In the genomic region with DNA sequence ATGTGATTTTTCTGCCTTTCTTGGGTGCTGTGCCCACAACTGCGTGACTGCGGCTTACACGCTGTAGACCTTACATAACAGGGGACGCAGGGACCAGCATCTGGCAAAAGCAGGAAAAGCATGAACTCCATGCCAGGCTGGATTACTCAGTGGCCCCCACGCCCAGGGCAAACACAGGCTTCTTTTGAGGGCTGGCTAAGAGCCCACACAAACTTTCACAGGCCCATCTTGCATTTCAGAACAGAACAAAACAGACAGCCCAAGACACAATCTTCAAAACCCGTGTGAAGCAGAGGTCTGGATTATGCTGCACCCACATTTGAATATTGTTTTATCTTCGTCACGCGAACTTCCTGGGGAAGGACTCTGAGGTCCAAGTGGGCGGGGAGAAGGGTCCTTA, we compare ENCODE assay signal across 18 mouse cellular contexts. TPM values are rescaled to one million over a fixed set of nuclear protein-coding genes. Genes with fewer than 3 reads are reported as not detected.
DNase-seq lines count a peak whose midpoint lies in the region; ATAC-seq lines count a peak whose summit lies in the region.
"Had no signal": no experiment of that assay in that cellular context is flagged by ENCODE, and none has a peak within 500 bp of the region (broad histone marks: within the 10 kb centered on the region; RNA-seq: fewer than 3 reads in every experiment).

No protein-coding gene starts in this region.

- no peak for ATAC-seq in embryonic facial prominence, embryonic 14.5 days (ENCODE audit: low read depth)
- no peak for ATAC-seq in hindbrain, embryonic 13.5 days (ENCODE audit: low FRiP score)
- ATAC-seq: CD4-positive, CD25-positive, alpha-beta regulatory T cell, adult 4 months; inflammation-experienced regulatory T-cells, adult 6 months; midbrain, embryonic 16.5 days; Patski had no signal

- no peak overlapping the region for H3K4me2 ChIP-seq in embryonic facial prominence, embryonic 14.5 days (ENCODE audit: low read depth, low read length)
- no peak overlapping the region for H3K4me2 ChIP-seq in hindbrain, embryonic 13.5 days
- H3K4me2 ChIP-seq: neural tube, embryonic 13.5 days had no signal

- WGBS in embryonic facial prominence, embryonic 14.5 days: 74% methylated on average over 10 of the region's 10 CpGs
- WGBS in limb, embryonic 10.5 days: 87% methylated on average over 10 of the region's 10 CpGs
- WGBS in hindbrain, embryonic 13.5 days: 84% methylated on average over 10 of the region's 10 CpGs

- DNase-seq in heart, adult 18-20 months: peak; percentile 52 to 54
- no peak for DNase-seq in heart, postnatal 10 days
- peak; percentile 46 for DNase-seq in 3T3-L1 (ENCODE audit: low read depth, low spot score)
- peak; percentile 19 for DNase-seq in embryonic facial prominence, embryonic 14.5 days (ENCODE audit: low spot score)
- no peak for DNase-seq in limb, embryonic 10.5 days (ENCODE audit: low spot score)
- no peak for DNase-seq in retina, embryonic 14.5 days (ENCODE audit: low spot score)
- no peak for DNase-seq in left cerebral cortex, postnatal 36 days (ENCODE audit: low spot score in 2 of 2)
- DNase-seq: cerebellum, postnatal 36 days; layer of hippocampus, adult 9-11 months; spleen, adult 18-20 months had no signal

- peak overlapping the region; percentile 35; the same call in 1 of the 2 replicates for H3K27ac ChIP-seq in embryonic facial prominence, embryonic 14.5 days (replicated peaks; ENCODE audit: low read depth, low read length)
- H3K27ac ChIP-seq in limb, embryonic 10.5 days: 0 out of 2 replicates have a peak overlapping the region, but pooled peaks have one; percentile 59
- H3K27ac ChIP-seq in hindbrain, embryonic 13.5 days: no peak overlapping the region
- H3K27ac ChIP-seq: neural tube, embryonic 13.5 days had no signal

- intact Hi-C loops in heart, postnatal 10 days (cut with DNase I): no loop called here
- intact Hi-C loops in left cerebral cortex, postnatal 36 days (cut with DNase I): no loop called here

- H3K36me3 ChIP-seq in embryonic facial prominence, embryonic 14.5 days (ENCODE audit: control insufficient read depth, insufficient read depth, low read length): no peaks in the 10 kb centered on the region
- H3K36me3 ChIP-seq in limb, embryonic 10.5 days: no peaks in the 10 kb centered on the region
- H3K36me3 ChIP-seq in hindbrain, embryonic 13.5 days: no peaks in the 10 kb centered on the region
- H3K36me3 ChIP-seq: neural tube, embryonic 13.5 days had no signal

- no peak overlapping the region for H3K4me3 ChIP-seq in embryonic facial prominence, embryonic 14.5 days (ENCODE audit: low read depth, low read length)
- no peak overlapping the region for H3K4me3 ChIP-seq in limb, embryonic 10.5 days
- H3K4me3 ChIP-seq in hindbrain, embryonic 13.5 days: no peak overlapping the region
- H3K4me3 ChIP-seq: erythroblast, embryonic 14.5 days; neural tube, embryonic 13.5 days had no signal

- no peaks in the 10 kb centered on the region for H3K9me3 ChIP-seq in embryonic facial prominence, embryonic 14.5 days (ENCODE audit: control insufficient read depth, low read length)
- no peaks in the 10 kb centered on the region for H3K9me3 ChIP-seq in limb, embryonic 10.5 days (replicated peaks)
- no peaks in the 10 kb centered on the region for H3K9me3 ChIP-seq in hindbrain, embryonic 13.5 days
- H3K9me3 ChIP-seq: neural tube, embryonic 13.5 days had no signal

- peaks cover 18% of the 10 kb centered on the region for H3K27me3 ChIP-seq in embryonic facial prominence, embryonic 14.5 days (replicated peaks; ENCODE audit: control insufficient read depth, insufficient read depth, low read length)
- peaks cover 48% of the 10 kb centered on the region for H3K27me3 ChIP-seq in limb, embryonic 10.5 days (ENCODE audit: low read depth, poor library complexity, severe bottlenecking)
- peaks cover 23% of the 10 kb centered on the region; the same call in 1 of the 2 replicates for H3K27me3 ChIP-seq in hindbrain, embryonic 13.5 days

- peaks cover 16% of the 10 kb centered on the region; the same call in 1 of the 2 replicates for H3K4me1 ChIP-seq in embryonic facial prominence, embryonic 14.5 days (ENCODE audit: control insufficient read depth, insufficient read depth, low read length)
- peaks cover 15% of the 10 kb centered on the region for H3K4me1 ChIP-seq in limb, embryonic 10.5 days
- H3K4me1 ChIP-seq in hindbrain, embryonic 13.5 days (replicated peaks): no peaks in the 10 kb centered on the region
- H3K4me1 ChIP-seq: neural tube, embryonic 13.5 days had no signal

- H3K9ac ChIP-seq in embryonic facial prominence, embryonic 14.5 days (ENCODE audit: low read depth, low read length): no peak overlapping the region
- no peak overlapping the region for H3K9ac ChIP-seq in hindbrain, embryonic 13.5 days
- H3K9ac ChIP-seq: neural tube, embryonic 13.5 days had no signal

RNA-seq across cellular contexts. Expression of gene Aldh3a1, which starts 1.0 kb away (rescaled TPM):
- total RNA-seq in heart, adult 18-20 months (2021): 1 to 10 TPM in 1 of 2 experiments, under 1 TPM in 1; 0.60 to 2.9 TPM
- total RNA-seq in heart, postnatal 10 days (2021): under 1 TPM; 0.45 to 0.89 TPM
- 1.7 and 2.5 TPM in 2 replicates for polyA plus RNA-seq in embryonic facial prominence, embryonic 14.5 days (2014; fragmentation: Nextera tagmentation; extraction: Ambion mirVana)
- polyA plus RNA-seq in limb, embryonic 10.5 days (2016; fragmentation: Nextera tagmentation; extraction: Ambion mirVana): not detected in 2 replicates
- polyA plus RNA-seq in hindbrain, embryonic 13.5 days (2015; fragmentation: Nextera tagmentation; extraction: Ambion mirVana): not detected in 2 replicates
- 1 to 10 TPM in 1 of 2 experiments, under 1 TPM in 1; 0.91 to 3.3 TPM for total RNA-seq in left cerebral cortex, postnatal 36 days (2021)
- polyA plus RNA-seq: CD4-positive, CD25-positive, alpha-beta regulatory T cell, adult 4 months; erythroblast, embryonic 14.5 days; inflammation-experienced regulatory T-cells, adult 6 months; kidney, embryonic 16.5 days; neural tube, embryonic 13.5 days; Patski had no signal

RNA-seq across cellular contexts. Expression of gene Usp22, which starts 33.5 kb away (rescaled TPM):
- 10 to 100 TPM; 26.2 to 27.6 TPM for total RNA-seq in heart, adult 18-20 months (2021)
- 10 to 100 TPM; 55.1 to 57.6 TPM for total RNA-seq in heart, postnatal 10 days (2021)
- 149 and 174 TPM in 2 replicates for polyA plus RNA-seq in embryonic facial prominence, embryonic 14.5 days (2014; fragmentation: Nextera tagmentation; extraction: Ambion mirVana)
- 139 and 168 TPM in 2 replicates for polyA plus RNA-seq in limb, embryonic 10.5 days (2016; fragmentation: Nextera tagmentation; extraction: Ambion mirVana)
- 355 and 383 TPM in 2 replicates for polyA plus RNA-seq in hindbrain, embryonic 13.5 days (2015; fragmentation: Nextera tagmentation; extraction: Ambion mirVana)
- 100 to 1,000 TPM; 203 to 226 TPM for total RNA-seq in left cerebral cortex, postnatal 36 days (2021)

RNA-seq across cellular contexts. Expression of gene Aldh3a2, which starts 58.9 kb away (rescaled TPM):
- total RNA-seq in heart, adult 18-20 months (2021): 10 to 100 TPM; 32.0 to 39.0 TPM
- total RNA-seq in heart, postnatal 10 days (2021): 10 to 100 TPM; 47.0 to 48.4 TPM
- polyA plus RNA-seq in embryonic facial prominence, embryonic 14.5 days (2014; fragmentation: Nextera tagmentation; extraction: Ambion mirVana): 36.4 and 37.4 TPM in 2 replicates
- 12.7 and 15.1 TPM in 2 replicates for polyA plus RNA-seq in limb, embryonic 10.5 days (2016; fragmentation: Nextera tagmentation; extraction: Ambion mirVana)
- 26.9 and 27.0 TPM in 2 replicates for polyA plus RNA-seq in hindbrain, embryonic 13.5 days (2015; fragmentation: Nextera tagmentation; extraction: Ambion mirVana)
- total RNA-seq in left cerebral cortex, postnatal 36 days (2021): 10 to 100 TPM; 51.1 to 52.1 TPM
- polyA plus RNA-seq: erythroblast, embryonic 14.5 days had no signal

Comparison
In these comparisons a context has a peak if more than half of its experiments do, and no peak if none do; other contexts are left out.
1. DNase-seq: peak in heart, adult 18-20 months (2 of 2), 3T3-L1 (single experiment) and embryonic facial prominence, embryonic 14.5 days (single experiment); none in heart, postnatal 10 days (0 of 2), limb, embryonic 10.5 days (single experiment), retina, embryonic 14.5 days (single experiment) and left cerebral cortex, postnatal 36 days (0 of 2).